ENCODE assay signal across 20 mouse cellular contexts in the genomic region with DNA sequence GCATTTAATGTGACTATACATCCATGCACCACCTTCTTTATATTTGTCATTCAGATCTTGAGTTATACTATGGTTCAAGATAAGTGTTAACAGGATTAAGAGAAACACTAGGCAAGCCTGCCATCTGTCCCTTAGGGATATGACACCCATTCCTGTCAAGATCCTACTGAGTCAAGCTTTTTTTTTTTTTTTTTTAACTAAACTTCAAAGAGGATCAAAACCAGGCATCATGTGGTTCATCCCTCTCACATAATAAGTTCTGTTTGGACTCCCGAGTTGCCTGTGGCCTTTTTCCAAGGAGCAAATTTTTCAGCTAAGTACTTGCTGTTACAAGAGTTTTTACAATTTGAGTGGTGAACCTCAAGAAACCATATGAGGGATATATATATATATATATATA.
DNase-seq lines count a peak whose midpoint lies in the region; ATAC-seq and TF ChIP-seq lines count a peak whose summit lies in the region.
"Had no signal": no experiment of that assay in that cellular context is flagged by ENCODE, and none has a peak within 500 bp of the region (broad histone marks: within the 10 kb centered on the region; RNA-seq: fewer than 3 reads in every experiment).

No protein-coding gene starts in this region.

- H3K27me3 ChIP-seq in lung, embryonic 15.5 days: no peaks in the 10 kb centered on the region
- no peaks in the 10 kb centered on the region for H3K27me3 ChIP-seq in lung, postnatal 0 days (replicated peaks; ENCODE audit: insufficient read depth, low read length)
- H3K27me3 ChIP-seq in kidney, embryonic 16.5 days (ENCODE audit: insufficient read depth, low read length): no peaks in the 10 kb centered on the region
- H3K27me3 ChIP-seq: embryonic facial prominence, embryonic 12.5 days; forebrain, embryonic 13.5 days; forebrain, embryonic 15.5 days had no signal

- no peak overlapping the region for H3K9ac ChIP-seq in lung, embryonic 15.5 days
- no peak overlapping the region for H3K9ac ChIP-seq in lung, postnatal 0 days (replicated peaks; ENCODE audit: low read depth)
- H3K9ac ChIP-seq in kidney, embryonic 16.5 days (replicated peaks; ENCODE audit: low read length): no peak overlapping the region
- H3K9ac ChIP-seq: embryonic facial prominence, embryonic 12.5 days; forebrain, embryonic 13.5 days; forebrain, embryonic 15.5 days had no signal

- H3K4me1 ChIP-seq in lung, embryonic 15.5 days: no peaks in the 10 kb centered on the region
- H3K4me1 ChIP-seq in lung, postnatal 0 days (ENCODE audit: insufficient read depth, low read depth, low read length): no peaks in the 10 kb centered on the region
- no peaks in the 10 kb centered on the region for H3K4me1 ChIP-seq in kidney, embryonic 16.5 days (ENCODE audit: insufficient read depth, low read length)
- H3K4me1 ChIP-seq: embryonic facial prominence, embryonic 10.5 days; embryonic facial prominence, embryonic 12.5 days; forebrain, embryonic 13.5 days; forebrain, embryonic 15.5 days had no signal

- peak; percentile 86 for ATAC-seq in lung, embryonic 15.5 days (ENCODE audit: borderline replicate concordance, extremely low read depth, low FRiP score, low TSS enrichment)
- ATAC-seq in lung, postnatal 0 days: peak; percentile 54
- no peak for ATAC-seq in kidney, embryonic 16.5 days (ENCODE audit: low FRiP score, low TSS enrichment)
- ATAC-seq: forebrain, embryonic 13.5 days; forebrain, embryonic 15.5 days had no signal

- DNase-seq in lung, adult 18-20 months: no peak
- peak; percentile 52 for DNase-seq in lung, postnatal 0 days (ENCODE audit: low spot score)
- DNase-seq in lung, postnatal 10 days: peak; percentile 44
- peak; percentile 16 for DNase-seq in lung, postnatal 25 days (ENCODE audit: low spot score)
- DNase-seq in cerebellum, postnatal 10 days: no peak
- DNase-seq in right cerebral cortex, postnatal 36 days (ENCODE audit: low spot score in 2 of 2): no peak
- DNase-seq: adrenal gland, adult 2 months; adrenal gland, postnatal 10 days; adrenal gland, postnatal 25 days; cerebellum, adult 11 months; cerebellum, adult 18-20 months; cerebellum, adult 8-10 months; cerebellum, adult 9-11 months; cerebellum, postnatal 25 days had no signal

- TF ChIP-seq CTCF in lung, postnatal 0 days (IDR thresholded peaks at IDR 0.05): no peak

- WGBS in lung, embryonic 15.5 days: 17% methylated on average over 1 of the region's 1 CpGs
- 29% methylated on average over 1 of the region's 1 CpGs for WGBS in lung, postnatal 0 days
- 75% methylated on average over 1 of the region's 1 CpGs for WGBS in kidney, embryonic 16.5 days

- no peak overlapping the region for H3K4me3 ChIP-seq in lung, embryonic 15.5 days
- no peak overlapping the region for H3K4me3 ChIP-seq in lung, postnatal 0 days (ENCODE audit: low read depth, low read length)
- no peak overlapping the region for H3K4me3 ChIP-seq in kidney, embryonic 16.5 days (ENCODE audit: low read length)
- H3K4me3 ChIP-seq: embryonic facial prominence, embryonic 10.5 days; embryonic facial prominence, embryonic 12.5 days; forebrain, embryonic 13.5 days; forebrain, embryonic 15.5 days had no signal

- H3K36me3 ChIP-seq in lung, embryonic 15.5 days: no peaks in the 10 kb centered on the region
- no peaks in the 10 kb centered on the region for H3K36me3 ChIP-seq in lung, postnatal 0 days (ENCODE audit: insufficient read depth, low read length)
- no peaks in the 10 kb centered on the region for H3K36me3 ChIP-seq in kidney, embryonic 16.5 days (ENCODE audit: insufficient read depth, low read length)
- H3K36me3 ChIP-seq: embryonic facial prominence, embryonic 10.5 days; embryonic facial prominence, embryonic 12.5 days; forebrain, embryonic 15.5 days had no signal

- H3K9me3 ChIP-seq in lung, embryonic 15.5 days: no peaks in the 10 kb centered on the region
- H3K9me3 ChIP-seq in lung, postnatal 0 days (ENCODE audit: low read length): no peaks in the 10 kb centered on the region
- no peaks in the 10 kb centered on the region for H3K9me3 ChIP-seq in kidney, embryonic 16.5 days (ENCODE audit: low read length)
- H3K9me3 ChIP-seq: embryonic facial prominence, embryonic 10.5 days; embryonic facial prominence, embryonic 12.5 days; forebrain, embryonic 13.5 days; forebrain, embryonic 15.5 days had no signal

- no peak for TF ChIP-seq EP300 in lung, postnatal 0 days (IDR thresholded peaks at IDR 0.05)

- H3K27ac ChIP-seq in lung, embryonic 15.5 days: no peak overlapping the region
- no peak overlapping the region for H3K27ac ChIP-seq in lung, postnatal 0 days (ENCODE audit: low read length)
- H3K27ac ChIP-seq in kidney, embryonic 16.5 days (ENCODE audit: low read length): no peak overlapping the region
- H3K27ac ChIP-seq: embryonic facial prominence, embryonic 10.5 days; embryonic facial prominence, embryonic 12.5 days; forebrain, embryonic 13.5 days; forebrain, embryonic 15.5 days had no signal

- H3K4me2 ChIP-seq in lung, embryonic 15.5 days: no peak overlapping the region
- H3K4me2 ChIP-seq in lung, postnatal 0 days (replicated peaks; ENCODE audit: low read depth, low read length): no peak overlapping the region
- H3K4me2 ChIP-seq in kidney, embryonic 16.5 days (replicated peaks; ENCODE audit: low read depth, low read length): no peak overlapping the region
- H3K4me2 ChIP-seq: embryonic facial prominence, embryonic 12.5 days; forebrain, embryonic 13.5 days; forebrain, embryonic 15.5 days had no signal

Comparison
In these comparisons a context has a peak if more than half of its experiments do, and no peak if none do; other contexts are left out.
1. DNase-seq: peak in lung, postnatal 0 days (single experiment), lung, postnatal 10 days (single experiment) and lung, postnatal 25 days (single experiment); none in lung, adult 18-20 months (0 of 2), cerebellum, postnatal 10 days (0 of 2) and right cerebral cortex, postnatal 36 days (0 of 2).